Mouse (Mus musculus): Measurements from ENCODE around the gene Syt12. TPM values are rescaled to one million over a fixed set of nuclear protein-coding genes. Genes with fewer than 3 reads are reported as not detected.

The Syt12 gene
- polyA plus RNA-seq, 1 experiment from 2014 or later = 0.23 TPM

DNA sequence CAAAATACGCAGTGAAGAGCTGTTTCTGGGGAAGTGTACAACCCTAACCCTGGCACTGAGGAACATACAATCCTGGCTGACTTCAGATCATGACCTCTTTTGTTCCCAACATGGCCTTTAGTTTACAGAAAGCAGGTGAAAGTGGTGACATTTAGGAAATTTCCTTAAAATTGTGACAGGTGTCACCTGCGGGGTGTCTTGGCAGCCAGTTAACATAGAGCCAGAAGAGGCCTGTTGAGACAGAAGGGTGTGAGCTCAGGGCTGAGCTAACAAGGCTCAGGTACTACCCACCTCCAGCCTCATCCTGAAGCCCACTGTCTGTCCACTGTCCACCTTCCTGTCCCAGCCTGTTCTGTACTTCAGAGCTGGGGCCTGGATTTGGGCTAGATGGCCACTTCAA, 2.8 kb upstream of the Syt12 start:
- 83% methylated on average over 2 of the region's 2 CpGs for WGBS
- no peak overlapping the region for H3K4me3 ChIP-seq (ENCODE audit: low read depth, low read length)
- no peak for ATAC-seq
- TF ChIP-seq CTCF (IDR thresholded peaks at IDR 0.05; ENCODE audit: low read depth) = no peak
- H3K9me3 ChIP-seq (ENCODE audit: control insufficient read depth) = no peaks in the 10 kb centered on the region
- no peak overlapping the region for H3K27ac ChIP-seq (ENCODE audit: low read depth, low read length)
- H3K4me1 ChIP-seq (replicated peaks; ENCODE audit: control insufficient read depth, insufficient read depth, low read length) = 0 out of 2 replicates have a peak, but pooled peaks cover 4% of the 10 kb centered on the region
- no peak overlapping the region for H3K4me2 ChIP-seq (replicated peaks; ENCODE audit: low read depth)
- no peaks in the 10 kb centered on the region for H3K36me3 ChIP-seq (ENCODE audit: control insufficient read depth, insufficient read depth)
- H3K9ac ChIP-seq (ENCODE audit: low read depth, low read length) = no peak overlapping the region
- peaks cover 22% of the 10 kb centered on the region for H3K27me3 ChIP-seq (replicated peaks; ENCODE audit: control insufficient read depth, insufficient read depth, low read length)

DNA sequence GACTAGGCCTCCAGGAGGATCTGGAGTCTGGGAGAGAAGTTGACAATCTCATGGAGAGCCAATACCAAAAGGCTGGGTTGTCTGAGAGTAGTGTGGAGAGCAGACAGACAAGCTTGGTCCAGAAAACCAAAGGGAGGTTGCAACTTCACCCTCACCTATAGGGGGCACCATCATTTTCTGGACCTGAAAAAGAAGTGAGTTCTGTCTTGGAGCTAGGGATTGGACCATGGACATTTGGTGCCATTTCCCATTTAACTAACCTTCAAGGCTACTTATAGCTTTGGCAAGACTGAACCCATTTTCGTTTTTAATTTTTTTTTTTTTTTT, 906 bp upstream of the Syt12 start:
- Histone ChIP-seq H3K4me2 (replicated peaks; ENCODE audit: low read depth) (peak overlapping the region; percentile 76), H3K9ac (ENCODE audit: low read depth, low read length) (no peak overlapping the region), H3K27ac (ENCODE audit: low read depth, low read length) (no peak overlapping the region; the same call in 1 of the 2 replicates), H3K9me3 (ENCODE audit: control insufficient read depth) (no peaks in the 10 kb centered on the region), H3K4me1 (replicated peaks; ENCODE audit: control insufficient read depth, insufficient read depth, low read length) (0 out of 2 replicates have a peak, but pooled peaks cover 4% of the 10 kb centered on the region), H3K4me3 (ENCODE audit: low read depth, low read length) (no peak overlapping the region), H3K36me3 (ENCODE audit: control insufficient read depth, insufficient read depth) (no peaks in the 10 kb centered on the region), H3K27me3 (replicated peaks; ENCODE audit: control insufficient read depth, insufficient read depth, low read length) (peaks cover 31% of the 10 kb centered on the region)
- ATAC-seq = no peak
- peak; percentile 63 for TF ChIP-seq CTCF (IDR thresholded peaks at IDR 0.05; ENCODE audit: low read depth)
- 39% methylated on average over 1 of the region's 1 CpGs for WGBS

DNA sequence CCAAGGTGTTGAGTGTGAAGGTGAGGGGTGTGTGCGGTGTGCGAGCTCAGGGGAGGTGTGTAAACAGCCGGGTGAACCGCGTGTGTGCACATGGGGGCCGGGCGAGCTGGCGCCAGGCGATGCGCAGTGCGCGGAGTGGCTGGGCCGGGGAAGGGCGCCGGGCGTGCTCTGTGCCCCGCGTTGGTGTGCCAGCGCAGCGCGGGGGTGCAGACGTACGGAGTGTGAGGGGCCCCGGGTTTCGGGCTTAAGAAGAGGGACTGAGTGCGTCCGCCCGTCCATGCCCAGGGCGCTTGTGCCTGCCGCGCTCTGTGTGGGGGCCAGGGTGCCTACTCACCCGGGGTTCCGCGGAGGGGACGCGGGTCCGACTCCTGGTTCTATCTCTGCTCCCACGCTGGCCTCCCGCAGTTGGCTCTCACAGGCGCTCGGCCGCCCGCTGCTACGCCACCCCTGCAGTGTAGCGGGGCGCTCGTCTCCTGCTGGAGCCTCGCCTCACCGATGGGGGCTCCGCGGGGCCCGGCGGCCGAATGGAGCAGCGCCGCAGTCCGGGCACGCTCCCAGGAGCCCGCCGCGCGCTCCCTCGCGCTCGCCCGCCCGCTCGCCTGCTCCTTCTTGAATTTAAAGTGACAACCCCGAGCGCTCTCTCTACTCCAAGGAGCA, 518 bp downstream of the Syt12 start:
- H3K4me2 ChIP-seq (replicated peaks; ENCODE audit: low read depth) = peak overlapping the region; percentile 76
- ATAC-seq = 0 out of 2 replicates have a peak, but pooled peaks have one; percentile 9
- no peak overlapping the region for H3K27ac ChIP-seq (ENCODE audit: low read depth, low read length)
- H3K9ac ChIP-seq (ENCODE audit: low read depth, low read length) = peak overlapping the region; percentile 54
- 0 out of 2 replicates have a peak, but pooled peaks cover 4% of the 10 kb centered on the region for H3K4me1 ChIP-seq (replicated peaks; ENCODE audit: control insufficient read depth, insufficient read depth, low read length)
- H3K4me3 ChIP-seq (ENCODE audit: low read depth, low read length) = peak overlapping the region; percentile 41
- no peaks in the 10 kb centered on the region for H3K9me3 ChIP-seq (ENCODE audit: control insufficient read depth)
- H3K27me3 ChIP-seq (replicated peaks; ENCODE audit: control insufficient read depth, insufficient read depth, low read length) = peaks cover 31% of the 10 kb centered on the region
- whole genome bisulfite sequencing = under 1% methylated on average over 63 of the region's 70 CpGs
- peak; percentile 9; the same call in 1 of the 2 replicates for TF ChIP-seq CTCF (IDR thresholded peaks at IDR 0.05; ENCODE audit: low read depth)
- H3K36me3 ChIP-seq (ENCODE audit: control insufficient read depth, insufficient read depth) = no peaks in the 10 kb centered on the region

DNA sequence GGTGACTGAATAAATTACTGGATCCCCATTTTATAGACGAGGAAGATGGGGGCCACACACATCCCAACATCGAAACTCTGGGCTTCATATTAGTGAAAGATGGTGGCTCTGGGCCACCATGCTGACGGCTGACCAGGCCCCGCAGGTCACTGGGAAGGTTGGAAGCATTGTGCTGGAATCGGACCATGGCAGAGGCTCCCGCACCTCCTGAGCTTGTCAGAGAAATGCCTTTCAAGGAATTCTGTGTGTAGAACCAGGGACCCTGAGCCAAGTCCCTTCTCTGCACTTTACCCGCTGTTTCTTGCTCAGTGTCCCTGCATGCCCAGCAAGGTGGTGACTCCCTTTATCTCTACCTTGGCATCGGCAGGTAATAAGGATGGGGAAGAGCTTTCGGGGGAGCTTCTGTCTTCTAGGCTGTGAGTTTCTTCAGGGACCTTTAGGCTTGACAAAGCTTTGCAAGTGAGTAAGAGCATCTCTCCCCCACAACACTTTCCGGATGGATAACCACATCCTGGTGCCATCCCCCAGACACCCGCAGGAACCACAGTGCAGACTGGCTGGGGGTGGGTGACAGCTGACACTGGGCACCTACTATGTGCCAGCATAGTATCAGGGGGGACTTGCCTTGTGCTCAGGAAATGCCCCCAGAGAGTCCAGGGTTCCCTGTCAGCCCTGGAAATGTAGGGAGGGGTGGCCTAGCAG, 1.9 kb downstream of the Syt12 start:
- no peak for ATAC-seq
- Histone ChIP-seq H3K4me1 (replicated peaks; ENCODE audit: control insufficient read depth, insufficient read depth, low read length) (0 out of 2 replicates have a peak, but pooled peaks cover 4% of the 10 kb centered on the region), H3K9ac (ENCODE audit: low read depth, low read length) (no peak overlapping the region), H3K36me3 (ENCODE audit: control insufficient read depth, insufficient read depth) (no peaks in the 10 kb centered on the region), H3K27me3 (replicated peaks; ENCODE audit: control insufficient read depth, insufficient read depth, low read length) (peaks cover 31% of the 10 kb centered on the region), H3K27ac (ENCODE audit: low read depth, low read length) (no peak overlapping the region), H3K4me2 (replicated peaks; ENCODE audit: low read depth) (no peak overlapping the region), H3K4me3 (ENCODE audit: low read depth, low read length) (no peak overlapping the region), H3K9me3 (ENCODE audit: control insufficient read depth) (no peaks in the 10 kb centered on the region)
- 86% methylated on average over 11 of the region's 11 CpGs for WGBS
- no peak for TF ChIP-seq CTCF (IDR thresholded peaks at IDR 0.05; ENCODE audit: low read depth)

DNA sequence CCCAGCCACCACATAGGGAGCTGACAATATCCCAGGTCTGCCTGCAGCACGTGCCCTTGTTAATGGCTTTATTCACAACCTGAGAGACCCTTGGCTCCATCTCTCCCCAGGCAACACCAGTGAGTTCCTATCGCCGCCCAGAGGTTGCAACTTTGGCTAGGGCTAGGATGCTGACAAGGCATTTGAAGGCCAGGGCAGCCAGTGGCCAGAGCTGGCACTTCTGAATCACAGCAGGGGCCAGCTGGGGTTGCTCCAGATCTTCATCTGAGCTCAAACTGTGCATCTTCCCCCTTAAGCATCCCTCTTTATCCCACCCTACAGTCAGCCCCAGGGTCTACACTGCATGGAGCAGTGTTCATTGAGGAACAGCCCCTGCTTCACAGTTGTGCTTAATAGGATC, 2.5 kb downstream of the Syt12 start:
- Histone ChIP-seq H3K4me2 (replicated peaks; ENCODE audit: low read depth) (no peak overlapping the region), H3K9ac (ENCODE audit: low read depth, low read length) (no peak overlapping the region), H3K27ac (ENCODE audit: low read depth, low read length) (no peak overlapping the region), H3K36me3 (ENCODE audit: control insufficient read depth, insufficient read depth) (no peaks in the 10 kb centered on the region), H3K4me1 (replicated peaks; ENCODE audit: control insufficient read depth, insufficient read depth, low read length) (0 out of 2 replicates have a peak, but pooled peaks cover 4% of the 10 kb centered on the region), H3K9me3 (ENCODE audit: control insufficient read depth) (no peaks in the 10 kb centered on the region), H3K4me3 (ENCODE audit: low read depth, low read length) (no peak overlapping the region), H3K27me3 (replicated peaks; ENCODE audit: control insufficient read depth, insufficient read depth, low read length) (peaks cover 31% of the 10 kb centered on the region)
- WGBS = 63% methylated on average over 3 of the region's 3 CpGs
- TF ChIP-seq CTCF (IDR thresholded peaks at IDR 0.05; ENCODE audit: low read depth) = no peak
- no peak for ATAC-seq

DNA sequence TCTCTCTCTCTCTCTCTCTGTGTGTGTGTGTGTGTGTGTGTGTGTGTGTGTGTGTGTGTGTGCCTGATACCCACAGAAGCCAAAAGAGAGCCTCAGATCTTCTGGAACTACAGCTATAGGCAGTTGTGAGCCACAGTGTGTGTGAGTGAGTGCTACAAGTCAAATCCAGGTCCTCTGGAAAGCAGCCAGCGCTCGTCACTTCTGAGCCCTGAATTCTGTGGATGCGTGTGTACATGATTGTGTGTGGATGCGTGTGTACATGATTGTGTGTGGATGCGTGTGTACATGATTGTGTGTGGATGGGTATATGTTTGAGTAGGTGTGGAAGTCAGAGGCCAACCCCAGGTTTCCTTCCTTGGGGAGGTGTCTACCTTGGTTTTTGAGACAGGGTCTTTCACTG, 3.7 kb downstream of the Syt12 start:
- Histone ChIP-seq H3K27me3 (replicated peaks; ENCODE audit: control insufficient read depth, insufficient read depth, low read length) (peaks cover 34% of the 10 kb centered on the region), H3K9ac (ENCODE audit: low read depth, low read length) (no peak overlapping the region), H3K4me3 (ENCODE audit: low read depth, low read length) (no peak overlapping the region), H3K4me1 (replicated peaks; ENCODE audit: control insufficient read depth, insufficient read depth, low read length) (0 out of 2 replicates have a peak, but pooled peaks cover 4% of the 10 kb centered on the region), H3K36me3 (ENCODE audit: control insufficient read depth, insufficient read depth) (no peaks in the 10 kb centered on the region), H3K9me3 (ENCODE audit: control insufficient read depth) (no peaks in the 10 kb centered on the region), H3K27ac (ENCODE audit: low read depth, low read length) (no peak overlapping the region), H3K4me2 (replicated peaks; ENCODE audit: low read depth) (no peak overlapping the region)
- no peak for TF ChIP-seq CTCF (IDR thresholded peaks at IDR 0.05; ENCODE audit: low read depth)
- WGBS = 90% methylated on average over 5 of the region's 5 CpGs
- no peak for ATAC-seq

Data from intestine, postnatal 0 days (tissue).